Mouse (Mus musculus) cerebellum, postnatal 4 days (tissue): Measurements from ENCODE around the gene Myh3.
A peak's percentile ranks its signal among the peaks of the same experiment; 100 is the strongest.
"Not testable (repeated sequence)": the region's sequence is repeated elsewhere in the genome, so short reads cannot be mapped to it uniquely, and the experiment has no call there.

Source experiments
- DNase-seq, 2 experiments: peaks; one replicate each; pipeline ENCODE4 v3.0.0; 2022; ENCODE audit warnings: low spot score in 2 of 2, mixed read lengths in 1 of 2

Gene Myh3

DNA sequence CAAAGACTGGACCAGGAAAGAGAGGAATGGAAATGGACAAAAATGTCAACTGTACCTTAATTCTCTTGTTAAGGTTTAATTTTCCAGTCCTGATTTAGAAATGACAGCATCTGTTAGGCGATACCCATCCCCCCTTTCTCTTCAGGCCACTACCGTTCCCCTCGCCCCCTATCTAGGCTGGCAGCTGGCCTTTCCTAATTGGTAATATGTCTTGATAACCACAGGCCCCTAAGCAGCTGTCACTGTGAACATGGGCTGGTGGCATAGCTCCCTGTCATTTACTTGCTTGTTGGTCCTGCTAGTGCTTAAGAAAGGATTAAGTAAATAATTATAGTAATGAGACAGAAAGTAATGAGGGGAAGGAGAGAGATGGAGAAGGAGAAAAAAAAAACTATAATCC lies 665 bp upstream of the Myh3 start:
- no peak for DNase-seq

- DNase-seq: no peak
Observed at GRCm38 (mm10) chr11:67078888-67079287, 788 bp downstream of the Myh3 start.

GRCm38 (mm10) chr11:67079740-67080139 lies 1.6 kb downstream of the Myh3 start:
- DNase-seq: no peak

DNA sequence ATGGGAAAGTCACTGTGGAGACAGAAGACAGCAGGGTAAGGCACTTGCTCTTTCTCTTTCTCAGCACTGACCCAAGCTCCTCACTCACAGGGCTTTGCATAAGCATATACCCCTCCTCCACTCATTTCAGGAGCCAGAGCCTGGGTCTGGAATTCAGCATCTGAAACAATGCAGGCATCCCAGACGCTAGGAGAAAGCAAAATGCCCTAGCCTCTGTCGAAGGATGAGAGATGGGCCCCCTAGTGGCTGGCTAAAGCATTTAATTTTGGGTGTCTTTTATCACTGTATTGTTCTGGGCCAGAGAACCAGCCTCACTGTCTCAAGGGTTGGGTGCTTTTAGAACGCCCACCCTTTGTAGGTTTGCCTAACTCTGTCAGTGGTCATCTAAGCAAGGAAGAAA lies 2.1 kb downstream of the Myh3 start:
- peak; percentile 35 to 61 for DNase-seq

DNA sequence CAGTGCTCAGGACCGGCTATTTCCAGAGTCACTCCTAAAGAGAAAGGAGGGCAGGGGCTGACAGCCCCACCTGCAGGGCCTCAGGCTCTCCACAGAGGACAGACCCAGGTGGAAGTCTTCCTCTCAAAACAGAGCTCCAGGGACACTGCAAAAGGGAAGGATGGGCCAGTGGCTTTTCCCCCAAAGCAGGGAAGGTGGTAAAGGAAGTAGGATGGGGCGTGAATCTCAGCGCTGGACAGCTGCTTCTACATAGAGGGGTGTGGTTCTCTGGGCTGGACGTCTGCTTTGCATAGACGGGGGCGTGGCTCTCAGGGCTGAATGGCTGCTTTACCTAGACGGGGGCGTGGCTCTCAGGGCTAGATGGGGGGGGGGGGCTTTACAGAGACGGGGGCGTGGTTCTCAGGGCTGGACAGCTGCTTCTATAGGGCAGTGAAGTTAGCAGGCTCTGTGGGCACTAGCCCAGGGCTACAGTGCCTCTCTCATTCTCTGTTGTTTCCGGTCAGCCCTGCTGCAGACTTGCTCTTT lies 3.1 kb downstream of the Myh3 start:
- DNase-seq: no peak

DNA sequence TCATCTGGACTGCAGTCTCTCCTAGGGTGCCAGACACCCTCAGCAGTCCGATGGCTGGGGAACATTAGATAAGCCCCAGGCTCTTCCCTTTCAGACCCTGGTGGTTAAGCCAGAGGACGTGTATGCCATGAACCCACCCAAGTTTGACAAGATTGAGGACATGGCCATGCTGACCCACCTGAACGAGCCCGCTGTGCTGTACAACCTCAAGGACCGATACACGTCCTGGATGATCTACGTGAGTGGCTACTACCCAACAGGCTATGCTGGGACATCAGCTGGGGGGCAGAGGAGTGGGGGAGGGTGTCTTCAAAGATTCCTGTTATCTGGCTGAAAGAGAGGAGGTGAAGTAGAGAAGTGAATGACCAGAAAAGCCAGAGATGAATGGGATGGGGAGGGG lies 4.1 kb downstream of the Myh3 start:
- DNase-seq: no peak

DNA sequence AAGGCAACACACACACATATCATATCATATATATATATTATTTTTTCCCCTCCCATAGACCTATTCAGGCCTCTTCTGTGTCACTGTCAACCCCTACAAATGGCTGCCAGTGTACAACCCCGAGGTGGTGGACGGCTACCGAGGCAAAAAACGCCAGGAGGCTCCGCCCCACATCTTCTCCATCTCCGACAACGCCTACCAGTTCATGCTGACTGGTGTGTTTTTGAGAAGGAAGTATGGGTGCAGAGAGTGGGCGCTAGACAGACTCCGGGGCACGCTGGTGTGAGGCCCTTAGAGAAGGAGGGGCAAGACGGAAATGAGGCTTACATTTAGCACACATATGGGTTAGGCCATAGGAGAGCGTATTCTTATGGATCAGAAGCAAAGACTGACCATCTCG lies 4.7 kb downstream of the Myh3 start:
- DNase-seq: no peak

GRCm38 (mm10) chr11:67083239-67083638 lies 5.1 kb downstream of the Myh3 start:
- no peak for DNase-seq

GRCm38 (mm10) chr11:67083712-67084340 lies 5.7 kb downstream of the Myh3 start:
- no peak for DNase-seq

GRCm38 (mm10) chr11:67085489-67085888 lies 7.4 kb downstream of the Myh3 start:
- DNase-seq: peak; percentile 35 to 70

GRCm38 (mm10) chr11:67086467-67087164 lies 8.5 kb downstream of the Myh3 start:
- DNase-seq: no peak

DNA sequence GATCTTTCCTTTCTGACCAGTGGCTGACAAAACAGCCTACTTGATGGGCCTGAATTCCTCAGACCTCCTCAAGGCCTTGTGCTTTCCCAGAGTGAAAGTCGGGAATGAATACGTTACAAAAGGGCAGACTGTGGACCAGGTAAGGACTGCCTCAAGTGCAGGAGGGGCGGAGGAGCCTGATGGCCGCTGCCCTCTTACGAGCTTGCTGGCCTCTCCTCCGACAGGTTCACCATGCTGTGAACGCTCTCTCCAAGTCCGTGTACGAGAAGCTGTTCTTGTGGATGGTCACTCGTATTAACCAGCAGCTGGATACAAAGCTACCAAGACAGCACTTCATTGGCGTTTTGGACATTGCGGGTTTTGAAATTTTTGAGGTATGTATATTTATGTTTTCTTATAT lies 9.1 kb downstream of the Myh3 start:
- no peak for DNase-seq

- DNase-seq: not testable (repeated sequence)
Observed at GRCm38 (mm10) chr11:67092354-67092753, 14.3 kb downstream of the Myh3 start.

GRCm38 (mm10) chr11:67093201-67093600 lies 15.1 kb downstream of the Myh3 start:
- DNase-seq: no peak

GRCm38 (mm10) chr11:67093652-67094051 lies 15.6 kb downstream of the Myh3 start:
- DNase-seq: no peak

GRCm38 (mm10) chr11:67094470-67094869 lies 16.4 kb downstream of the Myh3 start:
- no peak for DNase-seq

GRCm38 (mm10) chr11:67097709-67098108 lies 19.6 kb downstream of the Myh3 start:
- no peak for DNase-seq

GRCm38 (mm10) chr11:67098427-67098826 lies 20.3 kb downstream of the Myh3 start:
- no peak for DNase-seq

DNA sequence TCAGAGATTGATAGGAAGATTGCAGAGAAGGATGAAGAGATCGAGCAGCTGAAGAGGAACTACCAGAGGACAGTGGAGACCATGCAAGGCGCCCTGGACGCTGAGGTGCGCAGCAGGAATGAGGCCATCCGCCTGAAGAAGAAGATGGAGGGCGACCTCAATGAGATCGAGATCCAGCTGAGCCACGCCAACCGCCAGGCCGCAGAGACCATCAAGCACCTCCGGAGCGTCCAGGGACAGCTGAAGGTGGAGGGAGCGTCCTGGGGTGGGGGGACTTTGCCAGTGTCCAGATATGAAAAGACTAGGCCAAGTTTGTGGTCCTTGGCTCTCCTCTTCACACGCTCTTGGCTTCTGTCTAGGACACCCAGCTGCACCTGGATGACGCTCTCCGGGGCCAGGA lies 21.1 kb downstream of the Myh3 start:
- DNase-seq: no peak

GRCm38 (mm10) chr11:67100169-67100568 lies 22.1 kb downstream of the Myh3 start:
- no peak for DNase-seq

- peak in 1 of 2 experiments; percentile 55 for DNase-seq
Observed at GRCm38 (mm10) chr11:67101713-67102112, 23.6 kb downstream of the Myh3 start.

DNA sequence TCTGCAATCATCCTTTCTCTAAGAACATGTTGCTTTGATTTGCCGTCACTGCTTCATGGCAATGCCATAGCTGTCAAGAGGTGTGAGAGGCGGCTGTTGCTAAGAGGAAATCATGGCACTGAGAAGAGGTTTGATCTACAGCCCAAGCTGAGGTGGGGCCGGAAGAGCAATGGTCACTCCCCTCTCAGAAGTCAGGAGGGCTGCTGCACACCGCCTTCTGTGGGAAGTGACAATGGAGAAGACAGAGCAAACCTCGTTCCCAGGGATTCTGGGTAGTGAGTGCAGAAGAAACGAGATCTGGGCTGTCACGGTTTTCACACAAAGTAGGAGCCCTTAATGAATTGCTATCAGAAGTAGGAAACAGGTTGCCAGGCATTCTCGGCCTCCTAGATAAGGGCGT lies 25.2 kb downstream of the Myh3 start:
- no peak for DNase-seq

DNA sequence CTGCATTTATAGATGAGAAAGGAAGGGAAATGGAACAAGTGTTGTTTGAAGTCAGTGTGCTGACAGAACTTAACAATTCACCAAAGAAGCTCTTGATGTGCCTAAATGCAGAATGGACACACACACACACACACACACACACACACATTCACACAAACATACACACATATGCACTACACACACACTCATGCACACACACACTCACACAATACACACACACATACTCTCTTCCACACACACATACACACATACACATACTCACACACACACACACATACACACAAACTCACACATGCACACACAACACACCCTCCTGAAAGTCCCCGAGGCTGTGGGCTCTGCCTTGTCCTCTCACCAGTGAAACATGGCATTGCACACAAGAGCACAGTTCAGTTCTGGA lies 26.1 kb downstream of the Myh3 start:
- no peak for DNase-seq
